Mouse (Mus musculus) cerebellum, postnatal 25 days (tissue): ENCODE data around the gene Ilk.

Experiments used
- DNase-seq, 2 experiments: peaks; one replicate each; pipeline ENCODE4 v3.0.0; 2021; ENCODE audit warnings: mixed read lengths in 2 of 2

The Ilk gene

DNA sequence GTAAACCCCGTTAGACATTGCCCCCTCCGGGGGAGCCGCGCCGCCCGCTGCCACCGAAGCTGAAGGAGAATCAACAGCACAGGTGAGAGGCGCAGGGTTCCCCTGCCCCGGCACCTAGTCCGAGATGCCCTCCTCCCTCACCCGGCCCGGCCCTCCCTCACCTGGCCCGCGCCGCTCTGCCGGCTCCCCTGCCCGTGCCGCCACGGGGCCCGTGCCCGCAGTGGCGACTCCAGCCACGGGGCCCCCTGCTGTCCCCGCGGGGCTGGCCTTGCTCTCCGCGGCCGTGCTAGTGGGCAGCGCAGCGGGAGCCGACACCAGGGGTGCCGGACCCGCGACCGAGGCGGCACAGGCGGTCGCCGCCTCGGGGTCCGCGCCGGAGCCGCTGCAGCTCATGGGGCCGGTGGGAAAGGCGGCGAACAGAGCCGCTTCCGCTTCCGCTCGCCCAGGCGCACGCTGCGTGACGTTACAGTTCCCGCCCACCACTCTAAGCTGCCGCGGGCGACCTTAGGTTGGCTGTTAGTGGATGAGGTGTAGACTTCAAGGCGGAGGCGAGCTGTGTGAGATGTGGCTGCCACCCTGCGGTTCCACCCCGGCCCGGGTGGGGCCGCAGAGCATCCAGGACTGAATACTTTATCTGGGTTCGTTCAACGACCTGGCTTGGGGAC, 7.7 kb downstream of the Ilk start, which contains the start of gene Taf10:
Taf10 (minus strand) TSS at position 436 of the 665 bp plus-strand sequence.
- peak; percentile 89 to 92 for DNase-seq

DNA sequence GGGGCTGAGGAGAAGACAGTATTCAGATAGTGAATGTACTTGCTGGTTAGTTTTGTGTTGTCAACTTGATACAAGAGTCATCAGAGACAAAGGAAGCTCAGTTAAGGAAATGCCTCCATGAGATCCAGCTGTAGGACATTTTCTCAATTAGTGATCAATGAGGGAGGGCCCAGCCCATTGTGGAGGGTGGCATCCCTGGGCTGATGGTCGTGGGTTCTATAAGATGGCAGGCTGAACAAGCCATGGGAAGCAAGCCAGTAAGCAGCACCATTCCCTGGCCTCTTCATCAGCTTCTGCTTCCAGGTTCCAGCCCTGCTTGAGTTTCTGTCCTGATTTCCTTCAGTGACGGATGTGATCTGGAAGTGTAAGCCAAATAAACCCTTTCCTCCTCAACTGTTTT, 11.4 kb downstream of the Ilk start:
- DNase-seq = no peak

DNA sequence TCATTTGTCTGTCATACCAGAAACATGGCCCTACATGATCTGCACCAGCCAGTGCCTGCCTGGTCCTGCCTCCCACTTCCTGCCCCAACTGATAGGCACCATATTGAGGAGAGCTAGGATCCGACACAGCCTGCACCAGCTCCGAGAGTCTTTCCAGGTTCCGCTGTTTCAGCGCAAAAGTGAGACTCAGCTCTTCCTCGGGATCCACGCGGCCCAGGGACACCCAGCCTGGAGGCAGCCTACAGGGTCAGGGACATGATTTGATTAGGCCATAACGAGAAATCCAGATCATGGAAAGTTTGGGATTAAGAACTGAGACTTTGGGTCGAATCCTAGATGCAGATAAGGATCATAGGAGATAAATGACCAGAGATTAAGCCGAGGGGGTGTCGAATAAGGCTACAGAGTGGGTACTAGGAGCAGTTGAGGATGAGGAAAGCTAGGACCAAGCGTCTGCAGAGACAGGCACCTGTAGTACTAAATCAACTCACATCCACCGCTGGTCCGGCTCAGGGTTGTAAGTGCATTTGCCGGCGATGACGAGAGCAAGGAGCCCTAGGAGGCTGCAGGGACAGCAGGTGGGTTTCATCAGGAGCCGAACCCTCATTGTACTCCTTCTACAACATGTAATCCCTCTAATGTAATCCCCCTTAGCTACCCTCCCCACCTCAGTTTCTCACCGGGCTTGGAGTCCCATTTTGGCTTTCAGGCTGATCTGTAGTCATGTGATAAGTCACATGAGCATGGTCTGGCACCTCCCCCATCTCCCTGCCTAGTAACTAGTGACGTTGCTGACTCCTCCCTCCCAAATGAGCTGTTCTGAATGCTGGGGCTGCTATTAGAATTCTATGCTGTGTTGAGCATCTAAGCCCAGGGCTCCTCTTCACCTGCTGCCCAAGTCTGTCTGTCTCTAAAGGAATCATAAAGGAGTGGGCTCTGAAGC, 15.4 kb downstream of the Ilk start, which contains the start of gene Tpp1:
Tpp1 (minus strand) TSS at position 745 of the 943 bp plus-strand sequence.
- peak; percentile 91 to 93 for DNase-seq

DNA sequence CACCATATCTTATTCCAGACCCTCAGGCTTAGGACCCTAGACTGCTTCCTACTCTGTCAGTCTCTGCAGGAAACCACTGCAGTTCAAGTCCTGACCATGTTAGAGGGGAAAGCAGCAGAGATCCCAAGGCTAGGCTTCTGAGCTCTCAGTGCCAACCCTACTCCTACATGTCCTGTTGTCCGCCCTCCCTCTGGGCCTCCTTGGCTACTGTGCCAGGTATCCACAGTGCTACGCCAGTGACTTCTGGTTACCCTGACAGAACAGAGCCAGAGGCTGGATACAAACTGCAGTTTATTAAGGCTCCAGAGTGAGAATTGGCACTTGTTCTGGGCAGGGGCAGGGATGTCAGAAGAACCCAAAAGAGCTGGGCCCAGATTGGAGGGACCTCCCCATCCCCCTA, 16.3 kb downstream of the Ilk start:
- peak; percentile 55 to 60 for DNase-seq

DNA sequence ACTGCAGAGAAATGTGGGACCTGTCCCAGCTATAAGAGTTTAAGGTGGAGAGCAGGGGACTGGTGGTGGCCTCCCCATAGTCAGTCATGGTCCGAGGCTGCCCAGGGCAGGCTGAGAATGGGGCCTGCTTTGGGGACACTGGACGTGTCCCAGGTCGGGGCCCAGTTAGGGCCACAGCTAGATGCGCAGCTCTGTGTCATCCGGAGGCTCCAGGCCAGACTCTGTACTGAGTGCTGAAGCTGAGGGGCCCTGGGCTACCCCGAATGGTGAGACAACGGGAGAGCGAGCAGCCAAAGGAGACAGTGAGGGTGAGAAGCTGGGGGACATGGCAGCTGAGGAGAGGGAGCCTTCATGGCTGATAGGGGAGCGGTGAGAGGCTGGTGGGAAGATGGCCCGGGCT, 16.9 kb downstream of the Ilk start:
- no peak for DNase-seq

DNA sequence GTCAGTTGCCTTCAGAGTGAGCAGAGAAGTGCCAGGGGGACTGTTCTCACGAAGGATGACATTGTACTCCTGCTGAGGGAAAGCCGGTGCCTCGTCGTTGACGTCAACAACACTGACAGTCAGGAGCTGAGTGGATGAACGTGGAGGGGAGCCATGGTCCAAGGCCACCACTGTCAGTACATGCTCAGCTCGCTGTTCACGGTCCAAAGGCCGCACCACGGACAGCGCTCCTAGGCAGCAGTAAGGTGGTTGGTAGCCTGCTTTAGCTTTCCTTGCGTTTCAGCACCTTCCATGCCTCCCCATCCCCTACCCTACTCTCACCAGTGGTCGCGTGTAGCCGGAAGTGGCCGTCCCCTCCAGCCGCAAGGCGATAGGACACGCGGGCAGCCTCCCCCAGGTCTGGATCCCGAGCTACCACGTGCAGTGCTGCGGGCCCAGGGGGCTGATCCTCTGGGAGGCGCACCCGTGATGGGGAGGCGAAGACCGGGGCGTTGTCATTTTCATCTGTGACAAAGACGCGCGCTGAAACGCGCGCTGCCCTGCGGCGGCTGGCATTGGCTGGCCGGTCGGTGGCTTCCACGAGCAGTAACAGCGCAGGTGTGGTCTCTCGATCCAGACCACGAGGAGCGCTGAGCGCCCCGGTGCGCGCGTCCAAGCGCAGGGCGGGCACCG, 25.6 kb downstream of the Ilk start:
- no peak for DNase-seq

DNA sequence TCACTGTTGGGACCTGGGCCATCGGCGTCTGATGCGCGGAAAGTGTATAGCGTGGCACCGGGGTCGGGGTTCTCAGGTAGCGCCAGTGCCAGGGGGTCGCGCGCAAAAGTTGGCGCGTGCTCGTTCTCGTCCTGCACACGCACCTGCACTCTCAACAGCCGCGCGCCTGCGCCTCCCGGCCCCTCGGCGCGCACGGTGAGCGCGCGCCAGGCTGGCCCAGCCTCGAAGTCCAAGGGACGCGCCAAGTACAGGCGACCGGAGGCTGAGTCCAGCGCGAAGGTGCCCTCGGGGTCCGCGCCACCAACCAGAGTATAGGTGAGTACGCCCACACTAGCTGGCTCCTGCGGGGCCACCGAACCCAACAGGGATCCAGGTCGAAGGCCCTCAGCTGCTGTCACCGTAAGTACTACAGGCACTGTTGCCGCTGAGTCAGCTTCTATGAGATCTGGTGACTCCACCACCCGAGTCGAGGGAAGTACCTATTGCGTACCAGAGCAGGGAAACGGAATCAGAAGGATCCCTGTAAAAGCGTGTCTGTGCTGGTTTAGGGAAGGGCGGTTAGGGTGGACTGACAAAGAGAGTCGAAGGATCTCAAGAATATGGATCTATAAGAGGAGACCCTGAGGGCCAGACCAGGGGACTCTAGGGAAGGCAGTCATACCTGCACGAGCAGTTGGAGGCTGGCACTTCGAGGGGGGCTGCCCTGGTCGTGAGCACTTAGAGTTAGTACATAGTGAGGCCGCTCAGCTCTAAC, 26.3 kb downstream of the Ilk start:
- no peak for DNase-seq

DNA sequence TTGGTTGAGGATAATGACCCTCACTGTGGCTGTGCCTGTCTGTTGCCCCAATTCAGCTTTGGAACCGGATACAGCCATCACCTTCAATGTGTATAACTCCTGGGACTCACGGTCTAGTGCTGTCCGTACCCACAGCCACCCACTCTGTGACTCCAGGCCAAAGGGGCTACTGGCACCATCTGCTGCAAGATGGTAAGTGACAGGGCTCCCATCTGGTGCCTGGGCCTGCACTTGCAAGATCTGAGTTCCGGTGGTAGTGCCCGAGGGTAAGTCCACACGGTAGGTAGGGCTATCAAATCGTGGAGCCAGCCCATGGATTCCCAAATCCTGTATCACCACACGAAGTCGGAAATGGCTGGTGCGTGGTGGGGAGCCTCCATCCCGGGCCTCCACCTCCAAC, 27.9 kb downstream of the Ilk start:
- DNase-seq = no peak

DNA sequence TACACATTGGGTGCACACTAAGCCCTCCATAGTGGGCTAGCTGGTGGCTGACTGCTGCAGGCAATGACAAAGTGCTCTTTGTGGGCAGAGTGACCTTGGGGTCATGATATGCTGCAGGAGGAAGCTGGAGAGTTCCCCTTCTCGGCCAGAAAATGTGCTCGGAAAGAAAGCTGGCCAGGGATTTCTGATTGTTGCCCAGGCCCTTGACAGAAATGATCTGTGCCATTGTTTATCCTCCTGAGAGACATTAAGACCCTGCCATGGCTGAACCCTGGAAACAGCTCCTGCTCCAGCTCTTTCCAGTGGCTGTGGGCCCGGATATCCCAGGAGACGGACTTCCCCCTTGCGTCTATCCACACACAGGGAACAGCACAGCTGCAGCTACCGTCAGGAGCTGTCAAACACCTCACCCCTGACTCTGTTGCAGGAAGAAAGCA, 31.4 kb downstream of the Ilk start:
- no peak for DNase-seq

DNA sequence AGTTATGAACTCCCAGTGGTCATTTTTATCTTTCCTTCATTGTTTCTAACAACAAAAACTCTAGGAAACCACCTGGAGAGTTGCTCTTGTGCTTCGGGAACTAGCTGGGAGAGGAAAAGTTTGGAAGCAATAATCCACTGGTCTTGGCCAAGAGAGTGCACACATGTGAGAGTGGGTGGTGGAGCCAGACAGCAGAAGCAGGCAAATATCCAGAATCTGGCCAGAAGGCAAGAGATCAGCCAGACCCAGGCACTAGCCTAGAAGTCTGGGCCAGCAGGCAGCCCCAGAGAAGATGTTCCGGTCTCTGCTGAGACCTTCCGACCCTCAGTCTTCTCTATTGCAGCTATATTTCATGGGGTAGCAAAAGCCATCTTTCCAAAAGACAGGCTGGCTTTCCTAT, 33.6 kb downstream of the Ilk start:
- no peak for DNase-seq

DNA sequence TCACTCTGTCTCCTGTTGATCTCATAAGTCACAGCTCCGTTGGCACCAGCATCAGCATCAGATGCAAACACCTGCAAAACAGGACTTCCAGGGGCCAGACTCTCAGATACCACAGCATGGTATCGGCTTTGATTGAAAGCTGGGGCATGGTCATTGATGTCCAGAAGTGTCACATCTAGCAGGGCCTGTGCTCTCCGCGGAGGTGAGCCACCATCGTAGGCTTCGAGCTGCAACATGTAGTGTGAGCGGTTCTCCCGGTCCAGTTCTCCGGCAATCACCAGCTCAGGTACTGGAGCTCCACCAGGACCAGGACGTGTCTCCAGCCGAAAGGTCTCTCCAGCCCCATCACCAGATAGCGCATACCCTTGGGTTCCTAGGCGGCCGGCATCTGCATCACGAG, 35.9 kb downstream of the Ilk start:
- DNase-seq = no peak

DNA sequence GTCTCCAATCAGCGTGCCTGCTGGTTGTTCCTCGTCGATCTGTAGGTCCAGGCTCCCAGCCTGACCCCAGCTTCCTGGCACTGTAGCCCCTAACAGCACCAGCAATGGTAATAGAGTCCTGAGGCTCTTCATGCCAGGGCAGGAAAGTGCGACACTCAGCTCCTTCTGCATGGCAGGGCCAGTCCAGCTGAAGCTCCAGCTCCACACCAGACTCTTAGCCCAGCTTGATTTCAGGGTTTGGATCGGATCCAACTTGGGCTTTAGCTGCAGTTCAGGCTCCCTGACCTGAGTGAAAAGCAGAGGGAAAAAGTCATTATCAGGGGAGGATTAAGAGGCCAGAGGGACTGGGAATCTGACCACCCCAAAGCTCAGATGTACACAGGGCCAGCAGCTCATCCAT, 36.6 kb downstream of the Ilk start:
- peak in 1 of 2 experiments; percentile 27 for DNase-seq

DNA sequence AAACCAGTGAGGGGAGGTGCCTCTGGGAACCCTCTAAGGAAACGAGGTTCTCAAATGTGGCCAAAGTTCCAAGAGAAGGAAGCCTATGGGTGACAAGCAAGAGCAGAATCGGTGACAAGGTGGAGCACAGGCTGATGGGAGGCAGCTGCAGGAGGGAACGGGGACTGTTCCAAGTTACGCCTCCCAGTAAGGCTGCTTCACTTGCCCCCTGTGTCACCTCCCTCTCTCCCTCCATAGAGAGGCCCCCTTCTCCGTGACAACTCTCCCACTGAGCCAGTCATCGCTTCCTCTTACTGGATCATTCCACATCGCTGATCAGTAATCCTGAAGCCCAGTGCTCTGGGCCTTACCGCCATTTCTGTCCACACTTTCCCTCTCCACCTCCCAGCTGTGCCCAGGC, 38.3 kb downstream of the Ilk start:
- DNase-seq = no peak

DNA sequence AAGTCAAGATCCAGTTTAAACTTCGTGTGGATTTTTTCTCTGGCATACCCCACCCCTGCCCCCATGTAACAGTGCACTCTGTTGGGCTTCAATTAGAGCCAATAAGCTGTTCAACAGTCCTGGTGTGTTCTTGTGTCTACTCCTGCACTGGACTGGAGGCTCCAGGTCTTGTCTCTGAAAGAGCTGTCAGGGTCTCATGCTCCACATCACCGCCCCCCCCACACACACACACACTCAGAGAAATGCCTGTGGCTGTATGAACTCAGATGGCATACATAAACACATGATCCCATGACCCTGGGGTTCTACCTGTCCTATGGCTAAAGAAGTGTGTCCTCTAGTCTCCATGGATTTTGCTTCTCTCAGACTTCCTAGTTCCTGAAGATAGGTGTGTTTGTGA, 39.6 kb downstream of the Ilk start:
- no peak for DNase-seq

DNA sequence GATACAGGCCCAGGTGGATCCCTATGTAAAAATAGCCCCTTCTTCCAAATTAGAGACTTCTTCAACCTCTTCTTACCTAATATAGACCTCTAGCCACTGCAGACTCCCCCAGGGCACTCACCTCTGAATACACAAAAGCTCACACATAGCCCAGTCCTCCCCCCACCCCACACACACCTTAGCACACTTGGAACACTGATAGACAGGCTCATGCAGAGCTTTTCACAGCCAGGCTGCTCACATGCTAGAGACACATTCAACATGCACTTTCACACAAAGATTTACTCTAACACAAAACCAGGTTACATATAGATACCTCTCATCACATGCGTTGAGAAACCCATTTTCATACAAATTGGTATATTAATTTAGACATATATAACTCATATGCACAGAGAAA, 40.9 kb downstream of the Ilk start:
- no peak for DNase-seq

DNA sequence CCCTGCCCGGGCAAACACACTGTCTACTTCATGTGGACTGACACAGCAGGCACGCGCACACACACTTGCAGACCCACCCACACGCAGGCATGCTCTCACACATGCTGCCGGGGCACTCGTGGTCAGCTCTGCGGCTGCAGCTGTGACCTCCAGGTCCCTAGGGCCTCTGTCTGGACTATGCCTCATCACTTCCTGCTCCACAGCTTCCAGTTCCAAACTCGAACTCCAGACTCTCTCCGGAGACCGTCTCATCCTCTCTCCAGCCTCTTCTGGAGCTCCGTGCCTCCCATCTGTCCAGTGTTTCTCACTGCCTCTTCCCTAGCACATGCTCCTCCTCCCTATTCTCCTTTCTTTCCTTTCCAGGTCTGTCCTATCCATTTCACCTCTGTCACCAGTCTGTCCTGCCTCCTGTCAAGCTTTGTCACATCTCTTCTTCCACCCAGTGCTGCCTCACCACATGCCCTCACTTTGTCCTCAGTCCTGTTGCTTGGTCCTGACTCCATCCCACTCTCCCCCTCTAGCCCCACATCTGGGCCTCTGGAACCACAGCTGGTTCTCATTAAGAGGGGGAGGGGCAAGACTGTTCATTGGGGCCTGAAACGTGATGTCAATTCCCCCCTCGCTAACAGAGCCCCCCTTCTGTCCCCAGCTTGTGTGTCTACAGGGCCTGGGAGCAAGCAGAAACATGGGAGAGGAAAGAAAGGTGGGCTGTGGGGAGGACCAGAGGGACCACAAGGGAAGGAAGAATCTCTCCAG, 41.6 kb downstream of the Ilk start:
- no peak for DNase-seq

DNA sequence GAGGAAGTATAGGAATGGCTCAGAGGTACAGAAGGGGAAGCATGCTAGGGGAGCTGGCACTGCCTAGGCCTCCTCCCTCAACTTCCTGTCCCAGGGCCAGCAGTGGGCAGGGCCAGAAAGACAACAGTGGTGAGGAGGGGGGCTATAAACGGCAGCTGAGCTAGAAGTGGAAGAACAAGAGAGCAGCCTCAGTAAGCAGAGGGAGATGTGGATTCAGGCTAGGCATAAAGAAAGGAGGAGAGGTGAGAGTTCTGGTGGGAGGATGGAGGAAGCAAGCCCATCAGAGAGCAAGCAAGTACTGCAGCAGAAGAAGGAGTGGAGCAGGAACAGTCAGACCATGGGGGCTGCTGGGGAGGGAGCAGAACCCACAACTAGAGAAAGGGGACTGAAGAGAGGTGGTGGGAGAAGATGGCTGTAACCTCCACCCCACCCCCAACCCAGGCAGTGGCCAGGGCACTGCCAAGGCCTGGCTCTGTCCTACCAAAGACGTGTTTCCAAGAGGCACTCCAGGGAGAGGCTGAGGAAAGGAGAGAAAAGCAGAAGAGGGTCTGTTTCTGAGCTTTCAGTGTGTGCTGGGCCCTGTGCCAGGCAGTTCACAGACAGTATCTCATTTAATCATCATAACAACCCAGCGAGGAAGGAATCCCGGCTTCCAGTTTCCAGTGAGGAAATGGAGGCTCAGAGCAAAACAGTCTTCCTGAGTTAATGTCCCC, 42.3 kb downstream of the Ilk start:
- DNase-seq = no peak

DNA sequence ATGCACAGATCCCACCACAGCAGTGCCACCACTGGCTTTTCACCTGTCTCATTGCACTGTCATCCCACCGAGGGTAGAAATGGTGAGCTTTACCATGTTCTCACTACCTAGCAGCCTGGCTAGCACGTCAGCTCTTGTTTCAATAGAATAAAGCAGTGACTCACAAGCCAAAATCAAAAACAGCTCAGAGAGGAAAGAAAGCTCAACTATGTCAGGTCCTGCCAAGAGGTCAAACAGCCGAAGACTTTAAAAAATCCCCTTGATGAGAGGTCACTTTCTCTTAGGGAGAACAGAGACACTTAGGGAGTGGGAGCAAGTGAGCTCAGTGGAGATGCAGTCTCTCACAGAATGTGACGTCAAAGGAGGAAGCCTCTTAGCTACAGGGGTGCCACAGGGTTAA, 47.5 kb downstream of the Ilk start:
- DNase-seq = no peak

DNA sequence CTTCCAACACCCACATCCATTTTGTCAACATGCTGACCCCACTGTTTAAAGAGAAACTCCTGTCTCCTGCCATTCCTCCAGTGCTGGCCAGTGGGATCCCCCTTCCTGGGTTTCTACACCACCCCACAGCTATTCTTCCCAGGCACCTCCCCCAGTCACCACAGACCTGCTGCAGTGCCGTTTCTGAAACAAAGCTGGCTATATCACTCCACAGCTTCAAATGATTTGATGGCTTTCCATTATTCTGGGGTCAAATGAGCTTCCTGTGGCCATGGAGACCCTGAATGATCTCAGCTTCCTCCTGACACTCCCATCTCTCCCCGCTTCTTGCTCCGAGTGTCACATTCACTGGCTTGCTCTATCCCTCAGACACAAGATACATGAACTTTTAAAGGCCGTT, 48.2 kb downstream of the Ilk start:
- no peak for DNase-seq

DNA sequence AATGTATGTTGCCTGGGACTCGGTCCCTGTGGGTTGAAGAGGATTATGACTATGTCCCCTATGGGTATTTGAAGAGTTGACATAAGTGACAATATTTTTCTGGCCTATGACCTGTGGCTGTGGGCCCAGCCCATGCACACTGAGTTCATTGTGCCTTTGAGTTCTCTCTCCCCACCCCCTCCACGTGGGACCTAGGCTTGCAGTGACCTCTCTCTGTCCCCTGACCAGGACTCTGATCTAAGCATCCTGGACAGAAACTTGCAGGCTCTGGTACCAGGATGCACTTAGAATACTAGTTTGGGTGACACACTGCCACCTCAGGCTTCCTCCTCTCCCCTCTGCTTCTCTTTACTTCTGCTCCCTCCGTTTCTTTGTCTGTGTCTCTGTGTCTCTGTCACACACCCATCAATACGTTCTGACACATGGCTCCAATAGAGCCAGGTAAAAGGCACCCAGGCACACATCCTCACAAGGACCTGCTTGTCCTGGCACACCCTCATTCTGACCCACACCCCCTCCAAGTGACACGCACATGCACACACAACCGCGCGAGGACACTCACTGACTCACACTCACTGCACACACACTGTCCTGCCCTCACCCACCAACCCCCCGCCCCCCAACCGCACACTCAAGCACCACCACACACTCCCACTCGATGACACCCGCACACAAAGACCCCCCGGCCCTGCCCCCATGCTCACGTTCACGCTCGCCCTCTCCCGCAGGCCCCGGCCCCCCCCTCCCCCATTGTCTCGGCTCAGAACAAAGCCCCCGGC, 50.3 kb downstream of the Ilk start:
- peak in 1 of 2 experiments; percentile 24 for DNase-seq
